Mouse (Mus musculus) spleen, adult 10 weeks (tissue): Measurements from ENCODE around the gene Sap30. TPM values are rescaled to one million over a fixed set of nuclear protein-coding genes. Genes with fewer than 3 reads are reported as not detected.

ENCODE experiments used
- polyA plus RNA-seq: library from polyadenylated mRNA; stranded (reverse); fragments of 350-450 nt; fragmentation: Illumina TruSeq; extraction: RNeasy Lipid Tissue Mini Kit (QIAGEN cat#74804); gene quantifications from one replicate; pipeline ENCODE4 v1.2.3, GENCODE M21; 2015; ENCODE audit warnings: low replicate concordance; ENCODE audit not compliant: insufficient read depth

Sap30 gene
- 19.5 TPM for polyA plus RNA-seq

DNA sequence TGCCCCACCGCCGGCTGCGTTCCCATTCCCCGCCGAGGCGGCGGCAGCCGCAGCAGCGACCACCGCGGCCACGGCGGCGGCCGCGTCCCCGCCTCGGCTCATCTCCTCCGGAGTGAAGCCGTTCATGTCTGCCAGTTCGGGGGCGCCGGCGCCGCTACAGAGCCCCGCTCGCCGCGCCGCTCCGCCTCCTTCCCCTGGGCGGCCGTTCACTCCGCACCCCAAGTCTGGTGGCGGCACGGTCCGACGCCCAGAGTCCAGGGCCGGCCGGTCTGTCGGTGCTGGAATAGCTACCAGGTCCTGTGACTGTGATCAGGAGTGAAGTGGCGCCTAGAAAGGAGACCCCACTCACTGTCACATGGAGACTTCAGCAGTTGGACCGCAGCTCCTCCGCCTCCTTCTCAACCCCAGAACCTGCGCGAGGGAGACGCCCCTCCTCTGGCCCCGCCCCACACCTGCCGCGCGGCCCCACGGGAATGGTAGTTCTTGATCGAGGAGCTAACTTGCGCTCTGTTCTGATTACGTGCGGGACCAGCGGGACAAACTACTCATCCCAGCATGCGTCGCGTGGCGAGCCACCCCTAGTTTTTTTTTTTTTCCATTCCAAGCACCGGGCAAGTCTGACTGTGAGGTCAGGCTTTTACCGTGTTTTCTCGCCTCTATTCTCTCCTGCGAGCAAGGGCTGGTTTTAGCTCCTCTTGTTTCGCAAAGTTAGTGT lies at the start of gene Sap30:
Gene Sap30 (minus strand): TSS at position 420 of the 715 bp plus-strand sequence.

GRCm38 (mm10) chr8:57511316-57512118 lies 23.9 kb upstream of the Sap30 start, which contains the start of gene Hmgb2:
Hmgb2 (plus strand) TSS chr8:57511907.

DNA sequence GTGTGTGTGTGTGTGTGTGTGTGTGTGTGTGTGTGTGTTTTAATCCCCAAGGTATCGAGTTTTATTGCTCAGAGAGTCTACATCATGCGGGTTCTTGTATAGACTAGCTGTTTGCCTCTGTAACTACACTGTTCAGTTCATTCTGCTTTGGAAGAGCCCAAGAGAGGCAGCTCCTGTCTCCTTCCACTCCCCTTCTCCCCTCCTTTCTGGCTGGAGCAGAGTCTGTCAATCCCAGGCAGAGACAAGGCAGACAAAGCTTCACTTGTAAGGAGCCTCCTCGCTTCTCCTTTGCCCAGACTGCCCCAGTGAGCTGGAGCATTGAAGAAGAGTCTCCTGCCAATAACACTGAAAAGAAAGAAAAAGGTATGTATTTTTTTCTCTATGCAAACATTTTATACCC lies 31.9 kb downstream of the Sap30 start, which contains the start of gene Scrg1:
Gene Scrg1 (plus strand): TSS at position 159 of the 400 bp plus-strand sequence.

Other genes with a start within 250 kb of the Sap30 start
- 0.79 TPM for gene Hand2, start 166.9 kb downstream of the Sap30 start, polyA plus RNA-seq
- not detected for gene Scrg1, start 31.9 kb downstream of the Sap30 start, polyA plus RNA-seq
- gene Hmgb2, start 24.0 kb upstream of the Sap30 start, polyA plus RNA-seq, result 118 TPM
- gene Galnt7, start 165.2 kb upstream of the Sap30 start, polyA plus RNA-seq, result 24.3 TPM